Mouse (Mus musculus): ENCODE measurements around the gene Ttll1. TPM values are rescaled to one million over a fixed set of nuclear protein-coding genes. Genes with fewer than 3 reads are reported as not detected.

Ttll1 gene
- total and polyA plus RNA-seq, 3 experiments, result 2.5 to 9.9 (median 4.9) TPM

- Histone ChIP-seq H3K9ac (ENCODE audit: insufficient read depth, low read depth) (no peak overlapping the region), H3K4me3 (replicated peaks in 1 of 3; ENCODE audit: low read depth in 2 of 3, low read length in 2 of 3, poor library complexity in 1 of 3) (no peak overlapping the region), H3K4me1 (ENCODE audit: control insufficient read depth in 1 of 2, insufficient read depth in 2 of 2) (peaks cover 0 to 14% of the 10 kb centered on the region in 2 experiments; a peak in 1 of 4 replicates), H3K27me3 (replicated peaks) (no peaks in the 10 kb centered on the region), H3K27ac (ENCODE audit: insufficient read depth, low read depth) (no peak overlapping the region), H3K9me3 (replicated peaks; ENCODE audit: low read length) (no peaks in the 10 kb centered on the region), H3K4me2 (ENCODE audit: insufficient read depth, low read depth, poor library complexity, severe bottlenecking) (no peak overlapping the region), H3K79me2 (replicated peaks; ENCODE audit: control insufficient read depth, extremely low read depth, insufficient read depth, poor library complexity, severe bottlenecking) (no peaks in the 10 kb centered on the region), H3K36me3 (replicated peaks in 1 of 2; ENCODE audit: control insufficient read depth in 1 of 2, insufficient read depth in 1 of 2, low read length in 1 of 2) (peaks cover 23 to 76% of the 10 kb centered on the region in 2 experiments)
- in situ Hi-C loops (cut with MboI; ENCODE audit: low pct_ligation_motif_present, low pct_unique_long_range_greater_than_20kb, low sequenced_read_pairs) (no loop called here), dilution Hi-C loops (cut with MboI; ENCODE audit: extremely low pct_ligation_motif_present, extremely low pct_unique_long_range_greater_than_20kb, low sequenced_read_pairs) (no loop called here)
- DNase-seq (ENCODE audit: extremely low read depth), result no peak
- TF ChIP-seq MYC (IDR thresholded peaks at IDR 0.05; ENCODE audit: low read depth, low read length) (no peak), NELFE (IDR thresholded peaks at IDR 0.05; ENCODE audit: low read depth, low read length) (no peak), IRF4 (IDR thresholded peaks at IDR 0.05; ENCODE audit: low read depth, low read length) (no peak), EP300 (IDR thresholded peaks at IDR 0.05; ENCODE audit: low read length) (no peak), TCF12 (IDR thresholded peaks at IDR 0.05; ENCODE audit: low read depth, low read length) (no peak), RAD21 (IDR thresholded peaks at IDR 0.05; ENCODE audit: low read depth, low read length) (no peak), PAX5 (IDR thresholded peaks at IDR 0.05; ENCODE audit: low read length) (no peak), CTCF (conservative IDR thresholded peaks at IDR 0.05 in 1 of 2, IDR thresholded peaks at IDR 0.05 in 1 of 2; ENCODE audit: low read depth in 2 of 2, low read length in 2 of 2) (no peak), MEF2A (IDR thresholded peaks at IDR 0.05; ENCODE audit: borderline replicate concordance, low read depth, low read length) (no peak), ZMIZ1 (IDR thresholded peaks at IDR 0.05; ENCODE audit: low read depth, low read length) (no peak)
Observed at GRCm38 (mm10) chr15:83494572-83494920, 16.1 kb downstream of the Ttll1 start.

GRCm38 (mm10) chr15:83493856-83494571, 16.7 kb downstream of the Ttll1 start:
- in situ Hi-C loops (cut with MboI; ENCODE audit: low pct_ligation_motif_present, low pct_unique_long_range_greater_than_20kb, low sequenced_read_pairs), result no loop called here
- no peak for DNase-seq (ENCODE audit: extremely low read depth)

More at GRCm38 (mm10) chr15:83493856-83494571, 16.7 kb downstream of the Ttll1 start:
- H3K4me1 ChIP-seq (ENCODE audit: control insufficient read depth in 1 of 2, insufficient read depth in 2 of 2), result peaks cover 0 to 9% of the 10 kb centered on the region in 2 experiments; a peak in 1 of 4 replicates
- H3K27ac ChIP-seq (ENCODE audit: insufficient read depth, low read depth), result no peak overlapping the region
- H3K27me3 ChIP-seq (replicated peaks), result no peaks in the 10 kb centered on the region
- no peak overlapping the region for H3K4me3 ChIP-seq (replicated peaks in 1 of 3; ENCODE audit: low read depth in 2 of 3, low read length in 2 of 3, poor library complexity in 1 of 3)
- H3K79me2 ChIP-seq (replicated peaks; ENCODE audit: control insufficient read depth, extremely low read depth, insufficient read depth, poor library complexity, severe bottlenecking), result no peaks in the 10 kb centered on the region
- no peak overlapping the region for H3K9ac ChIP-seq (ENCODE audit: insufficient read depth, low read depth)
- H3K9me3 ChIP-seq (replicated peaks; ENCODE audit: low read length), result no peaks in the 10 kb centered on the region
- no peak for TF ChIP-seq CHD2 (IDR thresholded peaks at IDR 0.05; ENCODE audit: low read length)
- TF ChIP-seq E2F4 (IDR thresholded peaks at IDR 0.05; ENCODE audit: insufficient replicate concordance, low read depth, low read length), result no peak
- no peak for TF ChIP-seq ZC3H11A (IDR thresholded peaks at IDR 0.05; ENCODE audit: low read depth, low read length)
- no peak for TF ChIP-seq EP300 (IDR thresholded peaks at IDR 0.05; ENCODE audit: low read length)
- no peak for TF ChIP-seq BHLHE40 (IDR thresholded peaks at IDR 0.05; ENCODE audit: low read depth, low read length)
- TF ChIP-seq MAZ (IDR thresholded peaks at IDR 0.05; ENCODE audit: low read depth, low read length), result no peak
- no peak for TF ChIP-seq JUN (IDR thresholded peaks at IDR 0.05; ENCODE audit: insufficient read depth, low read depth, low read length)
- TF ChIP-seq MAFK (IDR thresholded peaks at IDR 0.05; ENCODE audit: insufficient replicate concordance, low read length), result no peak
- no peak for TF ChIP-seq PAX5 (IDR thresholded peaks at IDR 0.05; ENCODE audit: low read length)
- TF ChIP-seq NRF1 (IDR thresholded peaks at IDR 0.05; ENCODE audit: low read depth, low read length), result no peak
- TF ChIP-seq HCFC1 (IDR thresholded peaks at IDR 0.05; ENCODE audit: low read depth, low read length), result no peak
- TF ChIP-seq KAT2A (IDR thresholded peaks at IDR 0.05; ENCODE audit: insufficient replicate concordance, low read length), result no peak
- H3K36me3 ChIP-seq (replicated peaks in 1 of 2; ENCODE audit: control insufficient read depth in 1 of 2, insufficient read depth in 1 of 2, low read length in 1 of 2), result peaks cover 23 to 76% of the 10 kb centered on the region in 2 experiments
- dilution Hi-C loops (cut with MboI; ENCODE audit: extremely low pct_ligation_motif_present, extremely low pct_unique_long_range_greater_than_20kb, low sequenced_read_pairs), result no loop called here
- H3K4me2 ChIP-seq (ENCODE audit: insufficient read depth, low read depth, poor library complexity, severe bottlenecking), result no peak overlapping the region
